Mouse (Mus musculus) lung, postnatal 0 days (tissue): ENCODE measurements around the gene Pfpl.

Experiments
- CTCF ChIP-seq: IDR thresholded peaks from 2 replicates; pipeline ENCODE4 v1.5.1; 2016; ENCODE audit warnings: antibody characterized with exemption, mild to moderate bottlenecking
- EP300 ChIP-seq: IDR thresholded peaks from 2 replicates; pipeline ENCODE4 v1.6.1; 2016; ENCODE audit warnings: antibody characterized with exemption, mild to moderate bottlenecking, control low read depth

DNA sequence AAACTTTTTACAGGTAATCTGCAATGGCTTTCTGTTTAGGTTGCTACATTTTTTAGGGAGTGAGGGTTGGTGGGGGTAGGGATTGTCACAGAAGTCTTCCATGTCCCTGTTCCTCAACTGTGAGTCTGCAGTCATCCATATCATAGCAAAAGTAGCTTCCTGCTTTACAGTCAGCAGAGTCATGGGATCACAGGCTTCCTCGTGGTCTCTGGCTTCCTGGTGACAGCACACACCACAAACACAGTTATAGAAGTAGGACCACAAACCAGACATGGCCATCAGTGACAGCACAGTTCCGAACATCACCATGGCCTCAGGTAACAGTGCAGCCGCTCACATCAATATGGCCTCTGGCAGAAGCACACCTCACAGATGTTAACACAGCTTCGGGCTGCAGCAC lies 14.9 kb downstream of the Pfpl start:
- TF ChIP-seq EP300 (no peak), CTCF (no peak)
